Mouse (Mus musculus) cerebellum, adult 9-10 months (tissue): ENCODE measurements around the gene Pabpc4.
"Not testable (repeated sequence)": the region's sequence is repeated elsewhere in the genome, so short reads cannot be mapped to it uniquely, and the experiment has no call there.

Experiments used
- DNase-seq: peaks from one replicate; pipeline ENCODE4 v3.0.0; 2022

The Pabpc4 gene

GRCm38 (mm10) chr4:123248971-123249567, 13.1 kb upstream of the Pabpc4 start:
- DNase-seq: peak; percentile 88

- no peak for DNase-seq
These were observed 9.9 kb upstream of the Pabpc4 start for GRCm38 (mm10) chr4:123252214-123252613.

- DNase-seq: peak; percentile 75
These were observed 7.5 kb upstream of the Pabpc4 start for GRCm38 (mm10) chr4:123254617-123255016.

GRCm38 (mm10) chr4:123260071-123260746, 1.9 kb upstream of the Pabpc4 start:
- no peak for DNase-seq

- DNase-seq: no peak
These were observed 8.9 kb downstream of the Pabpc4 start for GRCm38 (mm10) chr4:123271063-123271462.

GRCm38 (mm10) chr4:123280117-123280516, 18.0 kb downstream of the Pabpc4 start:
- DNase-seq: no peak

GRCm38 (mm10) chr4:123282500-123282899, 20.3 kb downstream of the Pabpc4 start:
- peak; percentile 89 for DNase-seq

GRCm38 (mm10) chr4:123282915-123283674, 20.9 kb downstream of the Pabpc4 start:
- not testable (repeated sequence) for DNase-seq

- DNase-seq: not testable (repeated sequence)
These were observed 21.5 kb downstream of the Pabpc4 start for GRCm38 (mm10) chr4:123283675-123284064.

GRCm38 (mm10) chr4:123284731-123285624, 22.8 kb downstream of the Pabpc4 start:
- no peak for DNase-seq

GRCm38 (mm10) chr4:123286790-123287189, 24.6 kb downstream of the Pabpc4 start:
- DNase-seq: no peak

- no peak for DNase-seq
These were observed 26.9 kb downstream of the Pabpc4 start for GRCm38 (mm10) chr4:123289038-123289437.

GRCm38 (mm10) chr4:123292390-123292789, 30.2 kb downstream of the Pabpc4 start:
- DNase-seq: no peak

- no peak for DNase-seq
These were observed 30.8 kb downstream of the Pabpc4 start for GRCm38 (mm10) chr4:123292989-123293388.

GRCm38 (mm10) chr4:123293661-123294443, 31.7 kb downstream of the Pabpc4 start:
- no peak for DNase-seq

GRCm38 (mm10) chr4:123295026-123295425, 32.9 kb downstream of the Pabpc4 start:
- DNase-seq: not testable (repeated sequence)

GRCm38 (mm10) chr4:123295516-123296147, 33.5 kb downstream of the Pabpc4 start:
- no peak for DNase-seq

GRCm38 (mm10) chr4:123296148-123296534, 34.0 kb downstream of the Pabpc4 start:
- no peak for DNase-seq

GRCm38 (mm10) chr4:123297195-123297960, 35.2 kb downstream of the Pabpc4 start:
- no peak for DNase-seq

- DNase-seq: no peak
These were observed 36.1 kb downstream of the Pabpc4 start for GRCm38 (mm10) chr4:123298226-123298625.
